Mouse (Mus musculus) testis, adult 2 months (tissue): ENCODE results near the gene Ripor1. TPM values are rescaled to one million over a fixed set of nuclear protein-coding genes. Genes with fewer than 3 reads are reported as not detected.

Experiments
- H3K27ac ChIP-seq: fragments of 200-500 bp; 2 replicates; pipeline ENCODE4 v1.5.1; 2012; ENCODE audit warnings: low read depth, low read length; ENCODE audit not compliant: control insufficient read depth, insufficient read depth
- H3K27me3 ChIP-seq: fragments of 200-500 bp; 2 replicates; pipeline ENCODE4 v1.6.1; 2012; ENCODE audit warnings: mild to moderate bottlenecking, low read length, moderate library complexity; ENCODE audit not compliant: control insufficient read depth, insufficient read depth
- H3K36me3 ChIP-seq: fragments of 200-500 bp; 2 replicates; pipeline ENCODE4 v1.6.1; 2012; ENCODE audit warnings: mild to moderate bottlenecking, low read length; ENCODE audit not compliant: control insufficient read depth, insufficient read depth
- H3K4me1 ChIP-seq: fragments of 200-500 bp; 2 replicates; pipeline ENCODE4 v1.6.1; 2012; ENCODE audit warnings: low read length; ENCODE audit not compliant: control insufficient read depth, insufficient read depth
- H3K4me3 ChIP-seq: fragments of 200-500 bp; 2 replicates; pipeline ENCODE4 v1.5.1; 2012; ENCODE audit warnings: low read depth, mild to moderate bottlenecking, low read length, moderate library complexity, mixed read lengths; ENCODE audit not compliant: control insufficient read depth
- CTCF ChIP-seq: fragments of 200-500 bp; IDR thresholded peaks from 2 replicates; pipeline ENCODE4 v1.5.1; 2012; ENCODE audit warnings: low read depth, mild to moderate bottlenecking, inconsistent platforms, low read length, moderate library complexity; ENCODE audit not compliant: control insufficient read depth, insufficient read depth, insufficient replicate concordance
- POLR2A ChIP-seq: fragments of 200-500 bp; IDR thresholded peaks from 2 replicates; pipeline ENCODE4 v1.6.1; 2012; ENCODE audit warnings: low read depth, mild to moderate bottlenecking, inconsistent platforms, low read length, moderate library complexity; ENCODE audit not compliant: control insufficient read depth
- polyA plus RNA-seq: library from polyadenylated mRNA; depleted of rRNA; stranded (reverse); fragments of >200 nt; gene quantifications from 2 replicates; pipeline ENCODE4 v1.2.3, GENCODE M21; 2012

Gene Ripor1
- polyA plus RNA-seq, 1 experiment, result 6.3 TPM

- Histone ChIP-seq H3K4me1 (peaks cover 4% of the 10 kb centered on the region), H3K36me3 (no peaks in the 10 kb centered on the region), H3K4me3 (no peak overlapping the region), H3K27me3 (no peaks in the 10 kb centered on the region), H3K27ac (no peak overlapping the region)
- TF ChIP-seq CTCF, result no peak
- TF ChIP-seq POLR2A, result no peak
These were observed 16.8 kb downstream of the Ripor1 start for GRCm38 (mm10) chr8:105621841-105622240.

GRCm38 (mm10) chr8:105622421-105622920 lies 17.4 kb downstream of the Ripor1 start:
- no peaks in the 10 kb centered on the region for H3K27me3 ChIP-seq
- H3K27ac ChIP-seq, result no peak overlapping the region
- no peaks in the 10 kb centered on the region for H3K36me3 ChIP-seq
- peaks cover 4% of the 10 kb centered on the region for H3K4me1 ChIP-seq
- H3K4me3 ChIP-seq, result no peak overlapping the region
- TF ChIP-seq CTCF (peak; percentile 95), POLR2A (no peak)

GRCm38 (mm10) chr8:105623118-105623517 lies 18.1 kb downstream of the Ripor1 start:
- H3K4me3 ChIP-seq, result no peak overlapping the region
- no peaks in the 10 kb centered on the region for H3K36me3 ChIP-seq
- H3K27me3 ChIP-seq, result no peaks in the 10 kb centered on the region
- no peak overlapping the region for H3K27ac ChIP-seq
- H3K4me1 ChIP-seq, result peaks cover 4% of the 10 kb centered on the region
- TF ChIP-seq CTCF, result no peak

DNA sequence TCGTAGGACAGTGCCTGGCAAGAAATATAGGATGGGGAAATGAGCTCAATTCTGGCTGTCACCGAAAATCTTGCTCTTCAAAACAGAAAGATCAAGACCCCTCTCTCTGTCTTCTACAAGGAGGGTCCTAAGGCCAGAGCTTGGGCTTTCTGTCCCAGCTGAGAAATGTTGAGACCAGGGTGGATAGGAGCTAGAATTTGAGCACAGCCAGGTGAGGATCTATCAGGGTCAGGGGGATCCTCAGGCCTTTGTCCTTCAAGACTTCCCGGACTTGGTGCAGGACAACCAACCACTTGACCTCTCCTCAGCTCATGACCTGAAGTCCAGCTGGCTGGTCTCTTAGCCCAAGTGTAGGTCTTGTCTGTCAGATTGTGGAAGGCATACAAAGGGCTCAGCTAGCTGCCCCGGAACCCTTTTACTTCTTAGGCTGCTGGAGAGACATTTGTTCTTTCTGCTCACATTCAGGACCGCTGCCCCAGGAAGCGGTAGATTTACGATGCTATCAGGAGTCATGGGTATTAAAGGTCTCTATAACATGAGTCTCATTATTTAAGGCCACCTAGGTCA lies 18.7 kb downstream of the Ripor1 start:
- no peak overlapping the region for H3K27ac ChIP-seq
- TF ChIP-seq POLR2A (no peak), CTCF (no peak)
- no peaks in the 10 kb centered on the region for H3K36me3 ChIP-seq

GRCm38 (mm10) chr8:105624401-105624800 lies 19.3 kb downstream of the Ripor1 start:
- H3K27me3 ChIP-seq, result no peaks in the 10 kb centered on the region
- H3K4me3 ChIP-seq, result no peak overlapping the region
- peaks cover 4% of the 10 kb centered on the region for H3K4me1 ChIP-seq
- H3K36me3 ChIP-seq, result no peaks in the 10 kb centered on the region
- no peak overlapping the region for H3K27ac ChIP-seq
- TF ChIP-seq CTCF, result no peak
- no peak for TF ChIP-seq POLR2A

More for the DNA sequence above, 18.7 kb downstream of the Ripor1 start:
- H3K4me3 ChIP-seq, result no peak overlapping the region
- peaks cover 4% of the 10 kb centered on the region for H3K4me1 ChIP-seq
- no peaks in the 10 kb centered on the region for H3K27me3 ChIP-seq

- Histone ChIP-seq H3K27ac (no peak overlapping the region), H3K4me1 (peaks cover 4% of the 10 kb centered on the region)
These were observed 19.8 kb downstream of the Ripor1 start for GRCm38 (mm10) chr8:105624831-105625230.

GRCm38 (mm10) chr8:105626086-105626485 lies 21.0 kb downstream of the Ripor1 start:
- Histone ChIP-seq H3K4me3 (no peak overlapping the region), H3K36me3 (no peaks in the 10 kb centered on the region), H3K27me3 (no peaks in the 10 kb centered on the region), H3K4me1 (peaks cover 4% of the 10 kb centered on the region), H3K27ac (no peak overlapping the region)
- TF ChIP-seq POLR2A, result no peak

More at GRCm38 (mm10) chr8:105624831-105625230, 19.8 kb downstream of the Ripor1 start:
- Histone ChIP-seq H3K27me3 (no peaks in the 10 kb centered on the region), H3K36me3 (no peaks in the 10 kb centered on the region), H3K4me3 (no peak overlapping the region)
- TF ChIP-seq POLR2A, result no peak
- TF ChIP-seq CTCF, result no peak

- no peak for TF ChIP-seq CTCF
- TF ChIP-seq POLR2A, result no peak
- Histone ChIP-seq H3K27me3 (no peaks in the 10 kb centered on the region), H3K4me1 (no peaks in the 10 kb centered on the region), H3K4me3 (no peak overlapping the region), H3K27ac (no peak overlapping the region), H3K36me3 (no peaks in the 10 kb centered on the region)
These were observed 24.3 kb downstream of the Ripor1 start for GRCm38 (mm10) chr8:105629337-105629736.
